Mouse (Mus musculus) frontal cortex, adult 2 months (tissue): ENCODE measurements around the gene Nckap1l. TPM values are rescaled to one million over a fixed set of nuclear protein-coding genes. Genes with fewer than 3 reads are reported as not detected.
"Not testable (repeated sequence)": the region's sequence is repeated elsewhere in the genome, so short reads cannot be mapped to it uniquely, and the experiment has no call there.

Source experiments
- DNase-seq, 2 experiments: peaks; one replicate each; pipeline ENCODE4 v3.0.0; 2022; ENCODE audit warnings: low spot score in 1 of 2; ENCODE audit errors: extremely low spot score in 1 of 2
- polyA plus RNA-seq: library from polyadenylated mRNA; depleted of rRNA; stranded (reverse); fragments of >200 nt; gene quantifications from 2 replicates; pipeline ENCODE4 v1.2.3, GENCODE M21; 2012; rRNA removed

Nckap1l gene
- 6.4 and 7.6 TPM in 2 replicates for polyA plus RNA-seq

DNA sequence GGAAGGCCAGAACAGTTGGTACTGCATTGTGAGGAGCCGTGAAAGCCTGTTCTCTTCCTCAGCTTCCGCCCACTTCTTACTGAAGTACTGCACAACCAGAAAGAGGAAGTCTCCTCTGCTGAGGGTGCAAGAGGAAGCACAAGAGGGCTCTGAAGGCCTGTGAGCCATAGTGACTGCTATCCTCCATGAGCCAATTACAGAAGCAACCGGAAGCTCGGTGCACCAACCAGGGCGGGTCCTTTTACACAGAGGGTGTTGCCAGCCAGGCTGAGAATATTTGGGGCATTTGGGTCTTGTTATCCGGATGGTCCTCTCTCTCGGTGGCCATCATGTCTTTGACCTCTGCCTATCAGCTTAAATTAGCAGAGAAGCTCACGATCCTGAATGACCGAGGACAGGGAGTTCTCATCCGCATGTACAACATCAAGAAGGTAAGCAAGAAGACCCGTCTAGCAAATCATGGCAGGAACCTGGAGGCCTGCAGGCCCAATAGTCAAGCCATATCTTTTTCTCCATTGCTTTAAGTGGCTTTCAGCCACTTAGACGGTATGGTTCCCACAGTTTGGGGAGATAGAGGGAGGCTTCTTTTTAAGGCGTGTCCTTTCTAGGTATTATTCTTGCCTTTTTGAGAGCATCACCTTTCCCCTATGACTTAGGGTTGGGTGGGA, at the start of gene Nckap1l:
TSS of gene Nckap1l (plus strand) at position 244 of the 668 bp plus-strand sequence.
- peak in 1 of 2 experiments; percentile 13 for DNase-seq

DNA sequence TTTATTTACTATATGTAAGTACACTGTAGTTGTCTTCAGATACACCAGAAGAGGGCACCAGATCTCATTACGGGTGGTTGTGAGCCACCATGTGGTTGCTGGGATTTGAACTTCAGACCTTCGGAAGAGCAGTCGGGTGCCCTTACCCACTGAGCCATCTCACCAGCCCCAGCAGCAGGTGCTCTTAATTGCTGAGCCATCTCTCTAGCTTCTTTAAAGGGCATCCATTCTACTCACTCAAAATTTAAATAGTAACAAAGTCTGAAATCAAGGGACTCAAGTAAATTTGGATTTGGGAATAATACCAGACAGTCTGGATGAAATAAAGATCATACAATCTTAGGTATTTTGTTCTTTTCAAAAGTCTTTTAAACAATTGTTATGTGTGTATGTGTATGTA, 48.0 kb upstream of the Nckap1l start:
- DNase-seq: not testable (repeated sequence)

DNA sequence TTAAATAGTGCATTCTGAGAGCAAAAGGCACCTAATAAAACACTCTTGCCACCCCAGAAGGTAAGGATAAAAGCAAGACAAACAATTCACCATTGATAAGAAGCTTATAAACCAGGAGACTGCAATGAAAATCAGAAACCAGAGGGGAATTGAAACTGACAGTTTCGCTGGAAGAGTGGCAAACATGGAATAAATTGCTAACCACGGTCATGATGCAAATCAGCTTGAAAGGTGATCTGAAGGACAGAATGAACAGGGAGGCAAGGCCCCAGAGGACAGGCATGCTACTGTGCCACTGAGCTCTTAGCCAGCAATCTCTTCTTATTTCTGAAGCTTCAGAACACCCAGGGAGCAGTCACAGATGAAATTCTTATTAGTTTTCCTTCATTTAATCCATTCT, 26.6 kb upstream of the Nckap1l start:
- no peak for DNase-seq

DNA sequence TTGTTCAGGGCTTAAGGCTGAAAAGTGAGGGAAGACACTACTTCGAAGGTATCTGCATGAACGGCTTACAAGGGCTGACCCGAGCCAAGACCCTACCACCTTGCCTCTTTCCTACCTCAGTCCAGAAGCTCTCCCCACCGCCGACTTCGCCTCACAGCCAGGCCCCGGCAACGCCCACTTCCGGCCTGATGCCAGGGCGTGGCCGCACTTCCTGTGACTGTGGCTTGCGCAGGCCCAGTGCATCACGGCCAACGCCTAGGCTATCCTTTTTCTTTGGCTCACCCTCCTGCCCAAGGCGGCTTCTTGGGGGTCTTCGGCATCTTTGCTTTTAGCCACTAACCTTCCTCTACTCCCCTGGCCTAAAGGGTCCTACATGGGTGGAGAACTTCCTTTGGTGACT, 23.4 kb upstream of the Nckap1l start, which contains the start of gene Gtsf1:
TSS of gene Gtsf1 (minus strand) at position 230 of the 400 bp plus-strand sequence.
- no peak for DNase-seq

DNA sequence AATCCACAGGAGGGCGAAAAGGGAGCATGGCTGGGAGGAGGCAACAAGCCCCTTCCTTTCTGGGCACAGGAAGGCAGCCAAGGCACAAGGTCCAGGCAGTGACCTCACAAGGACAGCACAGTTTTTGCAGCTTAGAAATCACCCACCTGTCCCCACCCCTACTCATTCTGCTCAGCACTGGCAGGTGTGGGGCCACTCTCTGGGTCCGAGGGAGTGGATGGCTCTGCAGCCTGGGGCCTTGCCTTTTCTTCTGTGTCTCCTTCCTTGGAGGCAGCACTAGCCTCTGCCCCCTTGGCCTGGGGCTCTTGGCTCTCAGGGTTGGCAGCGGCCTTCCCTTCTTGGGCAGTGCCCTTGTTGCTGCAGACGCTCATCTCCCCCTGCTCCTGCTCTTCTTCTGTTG, 7.6 kb upstream of the Nckap1l start:
- not testable (repeated sequence) for DNase-seq

DNA sequence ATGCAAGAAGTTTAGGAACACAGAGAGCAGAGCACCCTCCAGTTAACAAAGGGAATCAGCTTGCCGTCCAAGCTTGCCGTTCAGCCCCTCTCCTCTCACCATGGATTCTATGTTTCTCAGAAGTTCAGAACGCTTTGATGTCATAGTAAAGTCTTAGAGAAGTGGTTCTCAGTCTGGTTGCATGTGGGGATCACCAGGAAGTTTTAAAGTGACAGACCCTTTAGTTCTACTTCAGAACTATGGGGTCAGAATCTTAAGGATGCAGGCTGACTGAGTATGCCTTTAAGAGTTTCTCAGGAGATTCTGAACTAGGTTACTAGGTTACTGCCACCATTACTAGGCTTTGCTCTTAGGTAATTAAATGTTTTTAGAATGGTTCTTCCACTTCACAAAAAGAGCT, 5.2 kb upstream of the Nckap1l start, which contains the start of gene Gtsf2:
TSS of gene Gtsf2 (minus strand) at position 101 of the 400 bp plus-strand sequence.
- no peak for DNase-seq

DNA sequence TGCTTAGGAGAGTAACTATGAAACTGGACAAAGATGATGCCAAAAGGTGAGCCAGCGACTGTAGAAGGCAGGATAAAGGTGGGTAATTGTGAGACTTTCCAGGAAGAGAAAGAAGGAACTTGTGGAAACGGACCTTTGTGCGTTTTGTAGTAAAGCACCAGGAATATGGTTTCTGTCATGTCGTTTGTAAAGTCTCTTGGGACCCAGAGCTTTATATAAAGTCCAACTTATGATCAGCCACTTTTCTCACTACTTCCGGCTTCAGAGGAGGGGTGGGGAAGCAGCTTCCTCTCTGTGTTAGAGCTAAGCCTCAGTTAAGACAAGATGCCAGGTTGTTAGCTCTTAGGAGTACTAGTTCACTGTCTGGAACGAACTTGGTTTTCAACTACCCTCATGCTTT, 855 bp downstream of the Nckap1l start:
- DNase-seq: no peak

DNA sequence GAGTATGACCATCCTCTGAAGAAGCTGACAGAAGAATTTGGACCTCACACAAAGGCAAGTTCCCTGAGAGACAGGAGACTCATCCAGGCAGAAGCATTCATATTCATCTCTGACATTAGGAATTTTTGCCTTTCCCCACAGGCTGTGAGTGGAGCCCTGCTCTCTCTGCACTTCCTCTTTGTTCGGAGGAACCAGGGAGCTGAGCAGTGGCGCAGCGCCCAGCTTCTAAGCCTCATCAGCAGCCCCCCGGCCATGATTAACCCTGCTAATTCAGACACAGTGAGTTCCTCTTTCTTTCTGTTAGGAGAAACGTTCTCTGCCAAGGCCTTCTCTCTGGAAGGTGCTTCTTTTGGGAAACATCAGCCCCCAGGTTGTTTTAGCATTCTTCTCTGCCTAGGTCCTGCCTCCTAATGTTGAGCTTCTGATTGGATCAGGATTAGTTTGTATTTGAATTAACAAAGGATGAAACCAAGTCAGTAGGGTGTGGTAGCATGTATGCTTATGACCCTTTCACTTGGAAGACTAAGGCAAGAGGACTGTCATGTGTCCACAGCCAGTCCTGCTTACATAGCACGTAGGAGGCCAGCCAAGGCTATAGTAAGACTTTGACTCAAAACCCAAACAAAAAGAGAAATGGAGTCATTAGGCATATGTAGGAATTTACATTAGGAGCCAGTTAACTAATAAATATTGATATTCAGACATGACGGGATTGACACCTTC, 9.1 kb downstream of the Nckap1l start:
- no peak for DNase-seq

DNA sequence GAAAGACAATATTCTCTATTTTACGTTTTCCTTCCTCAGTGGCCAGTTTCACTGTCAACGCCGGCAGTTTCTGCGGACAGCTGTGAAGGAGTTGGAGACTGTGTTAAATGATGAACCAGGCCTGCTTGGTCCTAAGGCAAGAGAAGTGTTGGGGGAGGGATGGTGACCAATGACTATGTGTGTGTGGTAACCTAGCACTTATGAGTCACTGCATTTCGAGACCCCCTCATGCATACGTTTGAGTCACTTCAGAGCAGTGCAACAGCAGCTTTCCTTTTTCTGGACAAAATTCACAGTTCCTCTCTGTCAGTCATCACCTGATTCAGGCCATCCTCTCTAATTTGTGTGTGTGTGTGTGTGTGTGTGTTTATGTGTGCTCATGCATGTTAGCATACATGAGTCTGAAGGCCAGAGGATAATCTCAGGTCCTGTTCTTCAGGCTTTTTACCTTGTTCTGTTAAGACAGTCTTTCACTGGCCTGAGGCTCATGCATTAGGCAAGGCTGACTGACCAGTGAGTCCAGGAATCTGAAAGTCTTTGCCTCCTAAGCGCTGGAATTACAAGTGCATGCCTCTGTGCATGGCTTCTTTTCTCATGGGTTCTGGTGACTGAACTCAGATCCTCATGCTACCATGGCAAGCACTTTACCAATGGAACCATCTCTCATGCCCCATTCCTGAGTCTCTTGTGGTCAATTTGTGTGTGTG, 18.0 kb downstream of the Nckap1l start:
- DNase-seq: no peak

DNA sequence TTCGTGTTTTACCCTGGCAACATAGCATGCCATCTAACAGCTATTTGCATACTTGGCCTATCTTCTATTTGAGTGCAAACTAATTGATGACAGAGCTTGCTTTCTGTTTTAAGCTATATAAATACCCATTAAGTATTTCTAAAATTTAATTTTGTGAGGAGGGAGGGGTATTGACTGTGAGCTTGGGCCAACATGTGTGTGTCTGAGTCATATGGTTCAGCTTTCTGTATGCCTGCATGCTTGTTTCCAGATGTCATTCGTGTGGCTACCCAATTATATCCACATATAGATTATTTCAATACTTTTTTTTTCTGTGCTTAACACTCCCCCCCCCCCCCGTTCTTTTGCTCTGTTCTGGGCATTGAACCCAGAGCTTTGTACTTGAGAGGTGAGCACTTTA, 18.7 kb downstream of the Nckap1l start:
- DNase-seq: no peak

DNA sequence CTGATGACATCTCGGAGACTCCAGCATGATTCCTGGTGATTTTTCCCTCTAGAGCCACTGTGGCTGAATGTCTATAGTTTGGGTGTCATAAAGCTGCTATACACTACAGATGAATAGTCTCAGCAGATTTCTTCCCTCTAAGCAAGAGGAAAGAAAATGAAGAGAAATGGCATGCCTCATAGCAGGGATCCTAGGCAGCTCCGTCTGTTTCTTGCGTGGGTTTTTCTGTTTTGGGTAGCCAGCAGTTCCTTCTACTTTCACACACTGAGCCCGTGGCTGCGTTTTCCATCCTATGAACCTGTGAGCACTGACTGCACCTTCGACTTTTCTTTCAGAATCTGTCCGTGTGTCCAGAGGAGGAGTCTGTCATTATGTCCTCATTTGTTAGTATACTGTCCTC, 19.6 kb downstream of the Nckap1l start:
- peak in 1 of 2 experiments; percentile 41 for DNase-seq

DNA sequence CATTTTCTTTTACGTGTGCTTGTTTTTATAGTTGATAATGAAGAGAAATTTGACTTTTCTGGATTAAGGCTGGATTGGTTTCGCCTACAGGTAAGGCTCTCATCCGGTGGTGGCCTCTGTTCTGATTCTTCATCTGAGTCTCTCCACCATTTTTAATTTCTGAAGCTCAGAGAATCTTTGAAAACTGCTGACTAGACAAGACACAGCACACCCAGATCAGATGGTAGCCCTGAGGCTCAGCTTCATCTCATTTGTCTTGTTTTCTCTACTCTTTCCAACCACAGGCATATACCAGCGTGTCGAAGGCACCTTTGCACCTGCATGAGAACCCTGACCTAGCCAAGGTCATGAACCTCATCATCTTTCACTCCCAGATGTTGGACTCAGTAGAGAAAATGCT, 20.2 kb downstream of the Nckap1l start:
- no peak for DNase-seq

DNA sequence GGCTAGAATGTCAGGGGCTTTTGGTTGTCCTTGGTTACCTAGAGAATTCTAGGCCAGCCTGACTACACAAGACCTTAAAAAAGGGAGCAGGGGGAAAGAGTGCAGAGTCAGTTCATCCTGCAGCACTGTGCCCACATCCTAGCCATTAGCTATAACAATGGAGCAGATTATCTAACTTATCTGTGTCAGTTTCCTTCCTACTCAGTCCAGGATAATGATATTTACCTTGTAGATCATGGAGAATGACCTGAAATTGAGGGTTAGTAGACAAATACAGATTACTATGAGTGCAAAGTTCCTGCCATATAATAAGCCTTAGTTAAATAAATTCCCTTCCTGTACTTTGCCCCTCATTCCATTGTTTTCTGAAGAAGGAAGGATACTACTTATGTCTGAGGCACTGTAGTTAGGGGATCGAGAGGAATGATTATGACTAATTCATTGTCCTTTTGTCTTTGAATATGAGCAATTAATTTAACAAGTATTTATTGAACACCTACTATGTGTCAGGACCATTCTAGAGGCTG, 25.5 kb downstream of the Nckap1l start:
- DNase-seq: no peak

DNA sequence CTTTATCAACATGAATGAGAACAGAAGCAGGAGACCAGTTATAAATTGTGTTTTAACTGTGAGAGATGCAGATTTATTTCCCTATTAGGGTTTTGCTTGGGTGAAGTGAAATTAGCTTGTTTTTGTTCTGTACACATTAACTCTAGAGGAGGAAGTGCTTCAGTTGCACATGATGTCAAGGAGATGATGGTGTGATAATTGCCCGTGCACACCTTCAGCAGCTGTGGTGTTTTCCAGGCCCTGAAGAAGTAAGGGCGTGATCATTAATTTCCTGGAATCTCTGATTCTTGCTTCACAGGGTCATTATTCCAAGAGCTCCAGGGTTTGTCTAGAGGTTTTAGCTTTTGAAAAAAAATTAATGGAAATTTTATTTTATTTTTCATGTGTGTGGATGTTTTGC, 26.5 kb downstream of the Nckap1l start:
- no peak for DNase-seq

DNA sequence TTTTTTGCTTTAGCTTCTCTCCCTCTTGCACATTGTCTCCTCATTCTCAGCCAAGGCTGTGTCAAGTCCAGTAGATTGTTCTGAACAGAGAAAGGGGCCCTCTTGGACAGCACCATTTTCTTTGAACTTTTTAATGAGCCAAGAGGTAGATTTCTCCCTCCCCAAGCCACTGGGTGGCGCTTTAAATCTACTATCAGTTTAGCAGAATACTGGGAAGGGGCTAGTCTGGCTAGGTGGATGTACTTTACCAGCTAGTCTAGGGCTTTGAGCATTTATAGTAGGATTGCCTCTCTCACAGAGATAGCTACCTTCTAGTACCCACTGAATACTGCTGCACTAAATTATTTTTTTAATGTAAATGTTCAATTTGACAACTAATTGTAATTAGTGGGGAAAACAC, 28.9 kb downstream of the Nckap1l start:
- peak in 1 of 2 experiments; percentile 64 for DNase-seq

DNA sequence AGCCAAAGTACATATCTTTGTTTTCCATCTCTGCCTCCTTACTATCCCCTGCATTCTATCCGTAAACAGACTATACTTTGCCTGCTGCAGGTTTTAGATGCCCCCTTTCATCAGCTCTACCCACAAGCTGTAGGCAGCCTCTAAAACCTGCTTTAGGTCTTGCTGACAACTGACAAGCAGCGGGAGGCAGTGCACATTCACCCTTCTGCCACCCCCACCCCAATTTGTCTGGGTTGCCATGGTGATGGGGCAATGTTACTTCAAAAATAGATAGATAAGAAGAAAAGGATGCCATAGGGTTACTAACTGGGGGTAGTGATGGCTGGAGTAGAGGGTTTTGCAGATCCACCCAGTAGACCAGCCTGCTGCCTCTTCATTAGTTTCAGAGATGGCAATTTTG, 30.9 kb downstream of the Nckap1l start:
- DNase-seq: no peak

DNA sequence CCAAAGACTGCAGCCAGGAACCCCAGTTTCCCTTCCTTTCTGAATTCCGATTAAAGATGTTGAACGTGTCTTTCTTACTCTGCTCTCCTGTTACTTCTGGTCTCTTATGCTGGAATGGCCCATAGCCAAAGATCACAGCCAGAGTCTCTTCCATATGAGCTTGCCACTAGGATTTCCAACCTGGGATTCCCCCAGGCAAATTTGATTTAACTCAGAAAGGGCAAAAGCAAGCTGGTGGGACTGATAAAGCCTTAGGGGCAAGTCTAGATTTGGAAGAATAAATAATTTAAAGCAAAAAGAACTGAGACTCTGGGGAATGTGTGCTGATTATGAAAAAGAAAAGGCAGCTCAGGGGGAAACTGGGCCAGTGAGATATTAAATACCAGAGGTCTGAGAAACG, 31.5 kb downstream of the Nckap1l start:
- DNase-seq: no peak

DNA sequence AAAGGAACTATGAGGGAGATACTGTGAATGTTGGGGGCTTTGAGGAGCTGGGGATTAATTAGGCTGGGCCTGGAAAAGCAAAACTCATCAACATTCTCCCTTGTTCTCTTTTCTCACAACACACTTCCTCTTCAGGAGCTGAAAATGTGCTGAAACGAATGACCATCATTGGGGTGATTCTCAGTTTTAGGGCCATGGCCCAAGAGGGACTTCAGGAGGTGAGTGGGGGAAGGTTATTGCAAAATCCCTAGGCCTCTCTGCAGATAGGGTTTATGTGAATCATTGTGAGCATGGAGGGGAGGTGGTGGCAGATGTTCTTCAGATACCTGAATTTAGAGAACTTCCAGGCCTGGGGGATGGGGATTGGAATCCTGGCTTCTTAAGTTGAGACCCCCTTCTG, 33.1 kb downstream of the Nckap1l start:
- DNase-seq: no peak

DNA sequence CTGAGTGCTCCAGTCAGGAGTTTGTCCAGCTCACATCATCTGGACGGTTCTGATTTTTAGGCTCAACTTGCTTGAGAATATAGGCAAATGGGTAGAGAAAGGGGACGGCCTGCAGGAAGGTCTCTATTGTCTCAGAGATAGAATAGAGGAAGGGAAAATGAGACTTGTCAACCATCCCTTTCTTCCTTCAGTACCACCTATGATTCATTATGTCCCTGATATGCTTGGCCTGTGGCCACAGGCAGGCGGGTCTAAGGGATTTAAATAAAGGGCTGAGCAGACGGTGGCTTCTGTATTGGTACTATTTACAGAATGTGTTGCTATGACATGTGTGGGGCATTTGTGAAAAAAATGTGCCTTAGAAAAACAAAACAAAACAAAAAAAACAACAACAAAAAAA, 34.7 kb downstream of the Nckap1l start:
- DNase-seq: no peak

DNA sequence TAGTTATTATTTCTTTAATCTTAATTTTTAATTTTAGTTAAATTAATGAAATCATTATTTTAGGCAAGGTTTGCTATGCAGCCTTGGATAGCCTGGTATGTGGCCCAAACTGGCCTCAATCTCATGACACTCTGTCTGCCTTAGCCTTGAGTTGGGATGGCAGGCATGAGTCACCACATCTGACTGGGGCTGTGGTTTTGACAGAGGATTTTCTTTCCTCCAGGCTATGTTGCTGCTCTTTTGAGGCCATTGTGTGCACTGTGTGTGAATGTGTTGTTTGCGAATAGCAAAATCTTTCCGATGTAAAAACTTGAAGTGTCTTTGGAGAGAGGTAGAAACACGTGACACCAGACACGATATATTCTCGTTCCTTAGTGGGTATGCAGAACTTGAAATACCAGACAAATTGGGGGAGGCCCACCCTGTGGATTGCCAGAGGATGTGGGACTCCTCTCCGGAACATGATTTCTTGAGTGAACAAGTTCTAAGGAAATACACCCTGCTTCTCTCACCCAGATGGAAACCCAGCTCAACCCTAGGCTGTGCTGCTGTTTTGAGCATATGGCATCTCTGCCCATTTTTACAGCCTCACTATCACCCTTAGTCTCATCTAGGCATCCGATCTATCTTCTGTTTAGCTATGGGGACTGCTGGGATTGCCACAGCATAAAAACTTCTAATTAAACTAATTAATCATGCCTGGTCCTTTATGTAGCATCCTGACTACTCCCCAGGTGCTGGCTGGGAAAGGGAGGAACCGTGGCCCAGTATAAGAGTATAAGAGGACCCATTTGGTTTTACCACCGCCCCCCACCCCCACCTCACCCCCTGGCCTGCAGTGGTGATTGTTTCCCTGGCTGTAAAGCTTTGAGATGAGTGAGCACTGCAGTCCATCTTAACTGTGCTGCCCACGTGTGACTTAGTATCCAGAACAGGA, 42.9 kb downstream of the Nckap1l start:
- DNase-seq: no peak
